Mouse (Mus musculus): ENCODE results near the gene Trmt1. TPM values are rescaled to one million over a fixed set of nuclear protein-coding genes. Genes with fewer than 3 reads are reported as not detected.
A peak's percentile ranks its signal among the peaks of the same experiment; 100 is the strongest.

The Trmt1 gene
- polyA plus RNA-seq, 1 experiment from 2014 or later: 71.2 TPM

GRCm38 (mm10) chr8:84734680-84735079 is 48.6 kb downstream of the Trmt1 start:
- H3K27me3 ChIP-seq (replicated peaks; ENCODE audit: low read depth, poor library complexity, severe bottlenecking): peaks cover 100% of the 10 kb centered on the region
- 72% methylated on average over 2 of the region's 2 CpGs for WGBS
- DNase-seq (ENCODE audit: low spot score): no peak
- no peak overlapping the region for H3K27ac ChIP-seq (replicated peaks)
- H3K9me3 ChIP-seq: no peaks in the 10 kb centered on the region
- H3K4me1 ChIP-seq: peaks cover 84% of the 10 kb centered on the region
- no peak overlapping the region for H3K4me3 ChIP-seq
- no peaks in the 10 kb centered on the region for H3K36me3 ChIP-seq (replicated peaks)

GRCm38 (mm10) chr8:84735597-84735996 is 49.5 kb downstream of the Trmt1 start:
- WGBS: 23% methylated on average over 2 of the region's 2 CpGs

GRCm38 (mm10) chr8:84736521-84736920 is 50.4 kb downstream of the Trmt1 start:
- Histone ChIP-seq H3K27ac (replicated peaks) (no peak overlapping the region), H3K36me3 (replicated peaks) (no peaks in the 10 kb centered on the region), H3K27me3 (replicated peaks; ENCODE audit: low read depth, poor library complexity, severe bottlenecking) (peaks cover 100% of the 10 kb centered on the region), H3K9me3 (no peaks in the 10 kb centered on the region), H3K4me1 (peaks cover 85% of the 10 kb centered on the region), H3K4me3 (no peak overlapping the region)
- 69% methylated on average over 4 of the region's 4 CpGs for WGBS
- DNase-seq (ENCODE audit: low spot score): no peak

More at GRCm38 (mm10) chr8:84735597-84735996, 49.5 kb downstream of the Trmt1 start:
- Histone ChIP-seq H3K4me1 (peaks cover 85% of the 10 kb centered on the region), H3K36me3 (replicated peaks) (no peaks in the 10 kb centered on the region), H3K4me3 (no peak overlapping the region), H3K27ac (replicated peaks) (0 out of 2 replicates have a peak overlapping the region, but pooled peaks have one; percentile 19), H3K27me3 (replicated peaks; ENCODE audit: low read depth, poor library complexity, severe bottlenecking) (peaks cover 100% of the 10 kb centered on the region), H3K9me3 (no peaks in the 10 kb centered on the region)
- DNase-seq (ENCODE audit: low spot score): no peak

- under 1% methylated on average over 16 of the region's 16 CpGs for WGBS
- Histone ChIP-seq H3K36me3 (replicated peaks) (no peaks in the 10 kb centered on the region), H3K4me1 (peaks cover 85% of the 10 kb centered on the region), H3K27me3 (replicated peaks; ENCODE audit: low read depth, poor library complexity, severe bottlenecking) (peaks cover 100% of the 10 kb centered on the region), H3K9me3 (no peaks in the 10 kb centered on the region), H3K4me3 (peak overlapping the region; percentile 34), H3K27ac (replicated peaks) (peak overlapping the region; percentile 76)
- peak; percentile 86 for DNase-seq (ENCODE audit: low spot score)
Measured at GRCm38 (mm10) chr8:84737608-84738007, 51.5 kb downstream of the Trmt1 start.

- Histone ChIP-seq H3K27me3 (replicated peaks; ENCODE audit: low read depth, poor library complexity, severe bottlenecking) (peaks cover 100% of the 10 kb centered on the region), H3K4me3 (peak overlapping the region; percentile 34), H3K36me3 (replicated peaks) (no peaks in the 10 kb centered on the region), H3K9me3 (no peaks in the 10 kb centered on the region), H3K4me1 (peaks cover 85% of the 10 kb centered on the region), H3K27ac (replicated peaks) (peak overlapping the region; percentile 76)
- WGBS: 3% methylated on average over 10 of the region's 10 CpGs
- DNase-seq (ENCODE audit: low spot score): peak; percentile 55
Measured at GRCm38 (mm10) chr8:84738266-84738665, 52.2 kb downstream of the Trmt1 start.

- Histone ChIP-seq H3K4me1 (peaks cover 85% of the 10 kb centered on the region), H3K9me3 (no peaks in the 10 kb centered on the region), H3K27ac (replicated peaks) (peak overlapping the region; percentile 76), H3K27me3 (replicated peaks; ENCODE audit: low read depth, poor library complexity, severe bottlenecking) (peaks cover 100% of the 10 kb centered on the region), H3K4me3 (peak overlapping the region; percentile 34; the same call in 1 of the 2 replicates), H3K36me3 (replicated peaks) (no peaks in the 10 kb centered on the region)
- DNase-seq (ENCODE audit: low spot score): no peak
- WGBS: 25% methylated on average over 10 of the region's 10 CpGs
Measured at GRCm38 (mm10) chr8:84738715-84739400, 52.8 kb downstream of the Trmt1 start.

- H3K36me3 ChIP-seq (replicated peaks): no peaks in the 10 kb centered on the region
- peak overlapping the region; percentile 76 for H3K27ac ChIP-seq (replicated peaks)
- 0% methylated on average over 1 of the region's 1 CpGs for WGBS
Measured at GRCm38 (mm10) chr8:84739401-84739742, 53.3 kb downstream of the Trmt1 start.

GRCm38 (mm10) chr8:84740895-84741843 is 55.1 kb downstream of the Trmt1 start:
- peaks cover 100% of the 10 kb centered on the region for H3K27me3 ChIP-seq (replicated peaks; ENCODE audit: low read depth, poor library complexity, severe bottlenecking)
- H3K27ac ChIP-seq (replicated peaks): peak overlapping the region; percentile 90
- no peak for DNase-seq (ENCODE audit: low spot score)
- H3K4me3 ChIP-seq: peak overlapping the region; percentile 48; the same call in 1 of the 2 replicates
- no peaks in the 10 kb centered on the region for H3K36me3 ChIP-seq (replicated peaks)
- H3K9me3 ChIP-seq: no peaks in the 10 kb centered on the region
- 13% methylated on average over 13 of the region's 13 CpGs for WGBS
- peaks cover 93% of the 10 kb centered on the region for H3K4me1 ChIP-seq

More at GRCm38 (mm10) chr8:84739401-84739742, 53.3 kb downstream of the Trmt1 start:
- Histone ChIP-seq H3K9me3 (no peaks in the 10 kb centered on the region), H3K4me3 (no peak overlapping the region), H3K27me3 (replicated peaks; ENCODE audit: low read depth, poor library complexity, severe bottlenecking) (peaks cover 100% of the 10 kb centered on the region), H3K4me1 (peaks cover 87% of the 10 kb centered on the region)
- DNase-seq (ENCODE audit: low spot score): no peak

GRCm38 (mm10) chr8:84742171-84743053 is 56.3 kb downstream of the Trmt1 start:
- H3K36me3 ChIP-seq (replicated peaks): no peaks in the 10 kb centered on the region
- DNase-seq (ENCODE audit: low spot score): peak; percentile 91
- peaks cover 96% of the 10 kb centered on the region for H3K4me1 ChIP-seq
- H3K9me3 ChIP-seq: no peaks in the 10 kb centered on the region
- H3K4me3 ChIP-seq: peak overlapping the region; percentile 48
- H3K27ac ChIP-seq (replicated peaks): peak overlapping the region; percentile 90
- peaks cover 100% of the 10 kb centered on the region for H3K27me3 ChIP-seq (replicated peaks; ENCODE audit: low read depth, poor library complexity, severe bottlenecking)
- 2% methylated on average over 32 of the region's 32 CpGs for WGBS

- H3K4me3 ChIP-seq: peak overlapping the region; percentile 48
- DNase-seq (ENCODE audit: low spot score): no peak
- H3K36me3 ChIP-seq (replicated peaks): no peaks in the 10 kb centered on the region
- H3K9me3 ChIP-seq: no peaks in the 10 kb centered on the region
- H3K27me3 ChIP-seq (replicated peaks; ENCODE audit: low read depth, poor library complexity, severe bottlenecking): peaks cover 100% of the 10 kb centered on the region
- H3K4me1 ChIP-seq: peaks cover 91% of the 10 kb centered on the region
- WGBS: 2% methylated on average over 10 of the region's 10 CpGs
- H3K27ac ChIP-seq (replicated peaks): peak overlapping the region; percentile 90
Measured at GRCm38 (mm10) chr8:84743054-84743415, 56.9 kb downstream of the Trmt1 start.

GRCm38 (mm10) chr8:84743517-84744420 is 57.7 kb downstream of the Trmt1 start:
- Histone ChIP-seq H3K27me3 (replicated peaks; ENCODE audit: low read depth, poor library complexity, severe bottlenecking) (peaks cover 100% of the 10 kb centered on the region), H3K27ac (replicated peaks) (peak overlapping the region; percentile 90), H3K9me3 (no peaks in the 10 kb centered on the region), H3K4me1 (peaks cover 84% of the 10 kb centered on the region), H3K4me3 (peak overlapping the region; percentile 48), H3K36me3 (replicated peaks) (no peaks in the 10 kb centered on the region)
- peak; percentile 85 for DNase-seq (ENCODE audit: low spot score)
- WGBS: 3% methylated on average over 17 of the region's 17 CpGs
